Mouse (Mus musculus): Measurements from ENCODE around the gene Asap3.

DNA sequence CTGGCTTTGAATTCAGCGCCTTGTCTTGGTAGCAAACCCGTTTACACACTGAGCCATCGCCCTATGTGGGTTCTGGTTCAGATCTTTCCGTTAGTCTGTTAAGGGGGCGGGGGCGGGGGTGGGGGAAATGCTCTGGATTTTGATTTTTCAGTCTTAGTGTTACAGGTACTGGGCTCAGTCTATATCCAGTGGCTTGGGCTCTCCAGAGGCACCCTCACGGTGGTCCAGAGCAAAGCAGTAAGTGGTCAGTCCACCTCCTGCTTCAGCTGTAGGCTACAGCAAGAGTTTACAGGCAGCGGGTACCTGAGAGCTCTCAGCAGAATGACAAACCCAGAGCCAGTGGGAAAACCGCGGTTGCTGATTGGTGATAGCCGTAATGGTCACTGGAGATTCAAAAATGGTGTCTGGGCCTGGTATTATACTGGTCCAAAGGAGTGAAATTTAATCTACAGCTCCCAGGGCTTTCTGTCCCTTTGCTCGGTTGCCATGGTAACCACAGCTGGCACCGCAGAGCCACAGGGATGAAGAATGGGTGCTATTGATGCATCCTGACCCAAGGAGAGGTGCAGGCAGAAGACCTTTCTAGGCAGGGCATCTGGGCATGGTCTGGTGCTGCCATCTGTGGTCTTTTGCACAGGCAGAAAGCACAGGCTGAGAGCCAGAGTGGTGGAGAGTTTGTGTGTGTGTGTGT lies 17.5 kb downstream of the Asap3 start:
- no peak for TF ChIP-seq CTCF (IDR thresholded peaks at IDR 0.05; ENCODE audit: control insufficient read depth, insufficient read depth, insufficient read length)
- no peak for TF ChIP-seq MYOD1 (IDR thresholded peaks at IDR 0.05; ENCODE audit: control insufficient read depth, insufficient read length, low read depth)
- no peak for TF ChIP-seq USF1 (IDR thresholded peaks at IDR 0.05; ENCODE audit: low read depth)
- TF ChIP-seq MYOG (IDR thresholded peaks at IDR 0.05; ENCODE audit: control insufficient read depth, extremely low read depth, insufficient read length): no peak
- no peak for TF ChIP-seq MAX (IDR thresholded peaks at IDR 0.05)

All from C2C12 (cell line).